Comparison of ENCODE assay signal across 8 mouse cellular contexts in genomic region chrX:73785666-73786065, GRCm38 (mm10). TPM values are rescaled to one million over a fixed set of nuclear protein-coding genes. Genes with fewer than 3 reads are reported as not detected.
DNase-seq lines count a peak whose midpoint lies in the region; ATAC-seq and TF ChIP-seq lines count a peak whose summit lies in the region.

No protein-coding gene starts in this region.

- H3K27ac ChIP-seq in spleen, adult 2 months (ENCODE audit: insufficient read depth, low read length), result peak overlapping the region; percentile 98
- H3K27ac ChIP-seq in heart, embryonic 14.5 days (replicated peaks in 1 of 2; ENCODE audit: control insufficient read depth in 1 of 2, insufficient read depth in 1 of 2, low read depth in 2 of 2, low read length in 2 of 2), result peak overlapping the region; percentile 93 to 96
- 0 out of 2 replicates have a peak overlapping the region, but pooled peaks have one; percentile 85 for H3K27ac ChIP-seq in limb, embryonic 13.5 days
- peak overlapping the region; percentile 92 for H3K27ac ChIP-seq in stomach, embryonic 16.5 days (ENCODE audit: low read length)

- no peaks in the 10 kb centered on the region for H3K9me3 ChIP-seq in heart, embryonic 14.5 days (ENCODE audit: control insufficient read depth, low read length)
- no peaks in the 10 kb centered on the region for H3K9me3 ChIP-seq in limb, embryonic 13.5 days
- H3K9me3 ChIP-seq in stomach, embryonic 16.5 days (replicated peaks; ENCODE audit: control insufficient read depth, low read length), result no peaks in the 10 kb centered on the region

- intact Hi-C loops in left cerebral cortex, postnatal 25 days (cut with DNase I), result loop anchor here (5.0 kb wide), 1 partner anchor 68 kb away; the partner anchor contains the start of genes Abcd1 and Bcap31

- H3K4me2 ChIP-seq in heart, embryonic 14.5 days (ENCODE audit: low read length), result peak overlapping the region; percentile 72
- peak overlapping the region; percentile 68 for H3K4me2 ChIP-seq in limb, embryonic 13.5 days (replicated peaks)
- peak overlapping the region; percentile 61 for H3K4me2 ChIP-seq in stomach, embryonic 16.5 days (ENCODE audit: low read depth, low read length)

- peak overlapping the region; percentile 98; the same call in 1 of the 2 replicates for H3K4me3 ChIP-seq in spleen, adult 2 months (ENCODE audit: extremely low read depth, insufficient read depth, insufficient read length)
- H3K4me3 ChIP-seq in heart, embryonic 14.5 days (ENCODE audit: control insufficient read depth in 1 of 2, insufficient read depth in 1 of 2, low read depth in 1 of 2, low read length in 2 of 2), result peak overlapping the region; percentile 60 to 75
- peak overlapping the region; percentile 60 for H3K4me3 ChIP-seq in limb, embryonic 13.5 days
- H3K4me3 ChIP-seq in stomach, embryonic 16.5 days (replicated peaks; ENCODE audit: low read length), result peak overlapping the region; percentile 67

- no peaks in the 10 kb centered on the region for H3K27me3 ChIP-seq in spleen, adult 2 months (ENCODE audit: control insufficient read depth, insufficient read depth, low read length)
- no peaks in the 10 kb centered on the region for H3K27me3 ChIP-seq in heart, embryonic 14.5 days (ENCODE audit: control insufficient read depth, insufficient read depth, low read length)
- H3K27me3 ChIP-seq in limb, embryonic 13.5 days, result peaks cover 5% of the 10 kb centered on the region
- H3K27me3 ChIP-seq in stomach, embryonic 16.5 days (ENCODE audit: control insufficient read depth, insufficient read depth, low read length), result no peaks in the 10 kb centered on the region

- no peak for DNase-seq in spleen, adult 2 months (ENCODE audit: low read depth in 1 of 2, low spot score in 2 of 2)
- DNase-seq in spleen, postnatal 4 days (ENCODE audit: low spot score in 2 of 2), result no peak
- DNase-seq in left cerebral cortex, adult 9 months (ENCODE audit: low spot score in 2 of 2), result no peak
- DNase-seq in left cerebral cortex, postnatal 25 days (ENCODE audit: low spot score in 2 of 2), result no peak
- no peak for DNase-seq in adrenal gland, adult (ENCODE audit: inconsistent age in 2 of 2, low spot score in 1 of 2)

- TF ChIP-seq CTCF in spleen, adult 2 months (IDR thresholded peaks at IDR 0.05; ENCODE audit: extremely low read depth, insufficient read depth, insufficient read length, insufficient replicate concordance), result no peak

- H3K9ac ChIP-seq in heart, embryonic 14.5 days (ENCODE audit: low read length), result peak overlapping the region; percentile 85
- peak overlapping the region; percentile 75 for H3K9ac ChIP-seq in limb, embryonic 13.5 days
- peak overlapping the region; percentile 77 for H3K9ac ChIP-seq in stomach, embryonic 16.5 days (ENCODE audit: low read length)

- no peak for TF ChIP-seq POLR2A in spleen, adult 2 months (IDR thresholded peaks at IDR 0.05; ENCODE audit: low read depth, low read length)

- H3K36me3 ChIP-seq in spleen, adult 2 months (ENCODE audit: control insufficient read depth, insufficient read depth, low read length), result peaks cover 11% of the 10 kb centered on the region
- peaks cover 32% of the 10 kb centered on the region for H3K36me3 ChIP-seq in heart, embryonic 14.5 days (ENCODE audit: control insufficient read depth, insufficient read depth, low read length)
- peaks cover 27% of the 10 kb centered on the region for H3K36me3 ChIP-seq in limb, embryonic 13.5 days
- no peaks in the 10 kb centered on the region for H3K36me3 ChIP-seq in stomach, embryonic 16.5 days (ENCODE audit: control insufficient read depth, insufficient read depth, low read length)

- H3K4me1 ChIP-seq in spleen, adult 2 months (ENCODE audit: control insufficient read depth, insufficient read depth, insufficient read length), result peaks cover 9% of the 10 kb centered on the region; the same call in 1 of the 2 replicates
- H3K4me1 ChIP-seq in heart, embryonic 14.5 days (ENCODE audit: control insufficient read depth in 2 of 2, insufficient read depth in 2 of 2, low read length in 2 of 2), result no peaks in the 10 kb centered on the region; a peak in 1 of 4 replicates
- H3K4me1 ChIP-seq in limb, embryonic 13.5 days, result peaks cover 12% of the 10 kb centered on the region
- peaks cover 12% of the 10 kb centered on the region for H3K4me1 ChIP-seq in stomach, embryonic 16.5 days (ENCODE audit: control insufficient read depth, insufficient read depth, low read length)

- no peak for ATAC-seq in heart, embryonic 14.5 days (ENCODE audit: insufficient number of reproducible peaks, insufficient read depth, low FRiP score, low read depth)
- no peak for ATAC-seq in limb, embryonic 13.5 days (ENCODE audit: low FRiP score, low read depth)
- ATAC-seq in stomach, embryonic 16.5 days (ENCODE audit: insufficient read depth, low FRiP score), result no peak

RNA-seq across cellular contexts. Expression of gene Idh3g, which starts 1.0 kb away (rescaled TPM):
- polyA plus RNA-seq in spleen, adult 2 months (2012; rRNA removed), result 170 TPM in 2 replicates
- polyA plus RNA-seq in heart, embryonic 14.5 days (2014; fragmentation: Nextera tagmentation; extraction: Ambion mirVana), result 498 and 508 TPM in 2 replicates
- 200 and 206 TPM in 2 replicates for polyA plus RNA-seq in limb, embryonic 13.5 days (2015; fragmentation: Nextera tagmentation; extraction: Ambion mirVana)
- polyA plus RNA-seq in stomach, embryonic 16.5 days (2015; fragmentation: Nextera tagmentation; extraction: Ambion mirVana), result 197 and 209 TPM in 2 replicates
- total RNA-seq in left cerebral cortex, postnatal 25 days (2021), result 100 to 1,000 TPM; 182 to 187 TPM

RNA-seq across cellular contexts. Expression of gene Ssr4, which starts 1.2 kb away (rescaled TPM):
- 138 and 141 TPM in 2 replicates for polyA plus RNA-seq in spleen, adult 2 months (2012; rRNA removed)
- 186 and 206 TPM in 2 replicates for polyA plus RNA-seq in heart, embryonic 14.5 days (2014; fragmentation: Nextera tagmentation; extraction: Ambion mirVana)
- 182 TPM in 2 replicates for polyA plus RNA-seq in limb, embryonic 13.5 days (2015; fragmentation: Nextera tagmentation; extraction: Ambion mirVana)
- polyA plus RNA-seq in stomach, embryonic 16.5 days (2015; fragmentation: Nextera tagmentation; extraction: Ambion mirVana), result 248 and 275 TPM in 2 replicates
- 10 to 100 TPM; 94.6 to 99.7 TPM for total RNA-seq in left cerebral cortex, postnatal 25 days (2021)

RNA-seq across cellular contexts. Expression of gene Srpk3, which starts 11.5 kb away (rescaled TPM):
- 109 and 119 TPM in 2 replicates for polyA plus RNA-seq in spleen, adult 2 months (2012; rRNA removed)
- polyA plus RNA-seq in heart, embryonic 14.5 days (2014; fragmentation: Nextera tagmentation; extraction: Ambion mirVana), result 76.5 and 79.5 TPM in 2 replicates
- 23.8 and 25.7 TPM in 2 replicates for polyA plus RNA-seq in limb, embryonic 13.5 days (2015; fragmentation: Nextera tagmentation; extraction: Ambion mirVana)
- polyA plus RNA-seq in stomach, embryonic 16.5 days (2015; fragmentation: Nextera tagmentation; extraction: Ambion mirVana), result 4.8 and 15.1 TPM in 2 replicates
- total RNA-seq in left cerebral cortex, postnatal 25 days (2021), result 1 to 10 TPM; 4.6 to 9.4 TPM

RNA-seq across cellular contexts. Expression of gene Plxnb3, which starts 28.8 kb away (rescaled TPM):
- polyA plus RNA-seq in spleen, adult 2 months (2012; rRNA removed), result 0.62 and 1.2 TPM in 2 replicates
- polyA plus RNA-seq in heart, embryonic 14.5 days (2014; fragmentation: Nextera tagmentation; extraction: Ambion mirVana), result 0.31 and 0.69 TPM in 2 replicates
- polyA plus RNA-seq in limb, embryonic 13.5 days (2015; fragmentation: Nextera tagmentation; extraction: Ambion mirVana), result 0.37 and 0.48 TPM in 2 replicates
- 0.77 and 1.1 TPM in 2 replicates for polyA plus RNA-seq in stomach, embryonic 16.5 days (2015; fragmentation: Nextera tagmentation; extraction: Ambion mirVana)
- total RNA-seq in left cerebral cortex, postnatal 25 days (2021), result 10 to 100 TPM in 1 of 2 experiments, 1 to 10 TPM in 1; 8.7 to 10.0 TPM

RNA-seq across cellular contexts. Expression of gene Pdzd4, which starts 39.1 kb away (rescaled TPM):
- polyA plus RNA-seq in spleen, adult 2 months (2012; rRNA removed), result 2.4 TPM in 2 replicates
- 0.40 and 0.42 TPM in 2 replicates for polyA plus RNA-seq in heart, embryonic 14.5 days (2014; fragmentation: Nextera tagmentation; extraction: Ambion mirVana)
- polyA plus RNA-seq in limb, embryonic 13.5 days (2015; fragmentation: Nextera tagmentation; extraction: Ambion mirVana), result 1.2 and 1.6 TPM in 2 replicates
- 0.69 and 0.96 TPM in 2 replicates for polyA plus RNA-seq in stomach, embryonic 16.5 days (2015; fragmentation: Nextera tagmentation; extraction: Ambion mirVana)
- total RNA-seq in left cerebral cortex, postnatal 25 days (2021), result 100 to 1,000 TPM; 119 to 125 TPM
